Mouse (Mus musculus) MEL (cell line): Measurements from ENCODE around the gene Adam19.

ENCODE experiments used
- GATA1 ChIP-seq: IDR thresholded peaks from 2 replicates; pipeline ENCODE4 v1.6.1; 2011; ENCODE audit warnings: low read depth, low read length, improper control_type of control experiment
- HCFC1 ChIP-seq: IDR thresholded peaks from 2 replicates; pipeline ENCODE4 v1.6.1; 2012; ENCODE audit warnings: low read depth, mild to moderate bottlenecking, inconsistent platforms, low read length, improper control_type of control experiment, moderate library complexity

- TF ChIP-seq HCFC1 (no peak), GATA1 (no peak)
These were observed 13.7 kb downstream of the Adam19 start for GRCm38 (mm10) chr11:46069408-46070003.
